Mouse (Mus musculus) thymus, adult 2 months (tissue): Measurements from ENCODE around the gene Hist1h2ac. TPM values are rescaled to one million over a fixed set of nuclear protein-coding genes. Genes with fewer than 3 reads are reported as not detected.
"Not testable (repeated sequence)": the region's sequence is repeated elsewhere in the genome, so short reads cannot be mapped to it uniquely, and the experiment has no call there.

Experiments
- DNase-seq: peaks from one replicate; pipeline ENCODE4 v3.0.0; 2021
- H3K27ac ChIP-seq: fragments of 200-500 bp; 2 replicates; pipeline ENCODE4 v1.5.1; 2012; ENCODE audit warnings: low read length, control low read depth; ENCODE audit not compliant: control insufficient read depth, insufficient read depth
- H3K27me3 ChIP-seq: fragments of 200-500 bp; 2 replicates; pipeline ENCODE4 v1.6.1; 2012; ENCODE audit warnings: mild to moderate bottlenecking, low read length, moderate library complexity, mixed read lengths; ENCODE audit not compliant: control insufficient read depth, insufficient read depth
- H3K36me3 ChIP-seq: fragments of 200-500 bp; 2 replicates; pipeline ENCODE4 v1.6.1; 2012; ENCODE audit warnings: mild to moderate bottlenecking, low read length, moderate library complexity; ENCODE audit not compliant: control insufficient read depth, insufficient read depth
- H3K4me1 ChIP-seq: fragments of 200-500 bp; replicated peaks from 2 replicates; pipeline ENCODE4 v1.6.1; 2012; ENCODE audit warnings: low read length; ENCODE audit not compliant: control insufficient read depth, insufficient read depth
- H3K4me3 ChIP-seq: fragments of 200-500 bp; 2 replicates; pipeline ENCODE4 v1.5.1; 2012; ENCODE audit warnings: mild to moderate bottlenecking, low read length, control low read depth, moderate library complexity; ENCODE audit not compliant: control insufficient read depth, insufficient read depth
- CTCF ChIP-seq: fragments of 200-500 bp; IDR thresholded peaks from 2 replicates; pipeline ENCODE4 v1.5.1; 2012; ENCODE audit warnings: mild to moderate bottlenecking, control low read depth, low read length, moderate library complexity, borderline replicate concordance; ENCODE audit not compliant: control insufficient read depth, poor library complexity, insufficient read depth; ENCODE audit errors: extremely low read depth
- POLR2A ChIP-seq: fragments of 200-500 bp; IDR thresholded peaks from 2 replicates; pipeline ENCODE4 v1.6.1; 2012; ENCODE audit warnings: mild to moderate bottlenecking, low read length, control low read depth, moderate library complexity; ENCODE audit not compliant: control insufficient read depth, poor library complexity, insufficient read depth; ENCODE audit errors: extremely low read depth
- WGBS: fragments of 180-500 bp; shearing (Covaris S2); methylation state at CpG from one replicate; pipeline ENCODE4 v1.1.7; 2018; 5-methylcytosine and 5-hydroxymethylcytosine counted together
- polyA plus RNA-seq: library from polyadenylated mRNA; depleted of rRNA; stranded (reverse); fragments of >200 nt; gene quantifications from 2 replicates; pipeline ENCODE4 v1.2.3, GENCODE M21; 2012

The Hist1h2ac gene
- polyA plus RNA-seq, 1 experiment, result 11.0 TPM

DNA sequence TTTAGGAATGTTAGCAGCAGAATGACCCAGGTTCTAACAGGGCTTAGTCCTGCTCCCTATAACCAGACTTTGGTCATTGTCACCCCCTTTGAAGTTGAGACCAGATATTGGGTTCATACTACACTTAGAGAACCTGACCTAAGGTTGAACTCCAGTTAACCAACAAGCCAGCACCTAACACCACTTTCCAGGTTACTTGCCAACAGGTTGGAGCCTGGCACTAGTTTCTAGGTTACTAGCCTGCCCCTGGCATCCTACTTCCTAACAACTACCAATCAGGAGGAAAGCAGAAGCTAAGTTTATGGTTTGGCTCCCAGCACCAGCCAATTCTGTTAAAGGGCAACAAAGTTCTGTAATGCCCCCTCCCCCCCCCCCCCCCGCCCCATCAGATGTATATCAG, 41.5 kb upstream of the Hist1h2ac start:
- H3K4me3 ChIP-seq, result no peak overlapping the region
- no peak for DNase-seq
- TF ChIP-seq POLR2A (no peak), CTCF (no peak)
- no peak overlapping the region for H3K27ac ChIP-seq
- WGBS, result 86% methylated on average over 1 of the region's 1 CpGs
- H3K36me3 ChIP-seq, result no peaks in the 10 kb centered on the region
- H3K27me3 ChIP-seq, result no peaks in the 10 kb centered on the region
- peaks cover 18% of the 10 kb centered on the region for H3K4me1 ChIP-seq

GRCm38 (mm10) chr13:23724239-23724638, 40.5 kb upstream of the Hist1h2ac start:
- H3K27ac ChIP-seq, result no peak overlapping the region
- no peak overlapping the region for H3K4me3 ChIP-seq
- DNase-seq, result no peak
- H3K27me3 ChIP-seq, result no peaks in the 10 kb centered on the region
- over 99% methylated on average over 4 of the region's 4 CpGs for WGBS
- H3K36me3 ChIP-seq, result no peaks in the 10 kb centered on the region
- TF ChIP-seq POLR2A (no peak), CTCF (no peak)
- H3K4me1 ChIP-seq, result peaks cover 10% of the 10 kb centered on the region

GRCm38 (mm10) chr13:23717593-23718245, 34.0 kb upstream of the Hist1h2ac start:
- not testable (repeated sequence) for DNase-seq, H3K36me3 ChIP-seq, H3K27ac ChIP-seq, H3K4me3 ChIP-seq, H3K27me3 ChIP-seq, H3K4me1 ChIP-seq
- 45% methylated on average over 2 of the region's 2 CpGs for WGBS

DNA sequence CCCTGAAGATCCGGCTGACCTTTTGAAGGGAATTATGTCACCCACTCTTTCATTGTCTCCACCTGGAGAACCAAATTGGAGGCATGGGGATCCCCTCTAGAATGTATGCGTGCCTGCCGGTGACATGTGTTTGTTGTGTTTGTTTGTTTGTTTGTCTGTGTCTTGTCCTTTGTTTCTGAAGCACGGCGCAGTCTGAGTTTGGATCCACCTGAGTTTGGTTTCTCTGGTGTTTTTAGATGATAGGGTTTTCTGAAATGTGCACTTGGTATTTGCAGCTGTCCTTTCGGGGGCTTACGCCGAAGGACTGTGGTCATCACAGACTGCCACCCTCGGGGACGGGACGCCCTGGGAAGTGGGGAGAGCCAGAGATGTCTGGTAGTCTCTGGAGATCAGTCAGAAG, 33.4 kb upstream of the Hist1h2ac start:
- no peak overlapping the region for H3K4me3 ChIP-seq
- H3K4me1 ChIP-seq, result no peaks in the 10 kb centered on the region; the same call in 1 of the 2 replicates
- H3K27me3 ChIP-seq, result no peaks in the 10 kb centered on the region
- DNase-seq, result no peak
- TF ChIP-seq POLR2A, result no peak
- no peak for TF ChIP-seq CTCF
- no peak overlapping the region for H3K27ac ChIP-seq
- WGBS, result 72% methylated on average over 11 of the region's 11 CpGs
- no peaks in the 10 kb centered on the region for H3K36me3 ChIP-seq

DNA sequence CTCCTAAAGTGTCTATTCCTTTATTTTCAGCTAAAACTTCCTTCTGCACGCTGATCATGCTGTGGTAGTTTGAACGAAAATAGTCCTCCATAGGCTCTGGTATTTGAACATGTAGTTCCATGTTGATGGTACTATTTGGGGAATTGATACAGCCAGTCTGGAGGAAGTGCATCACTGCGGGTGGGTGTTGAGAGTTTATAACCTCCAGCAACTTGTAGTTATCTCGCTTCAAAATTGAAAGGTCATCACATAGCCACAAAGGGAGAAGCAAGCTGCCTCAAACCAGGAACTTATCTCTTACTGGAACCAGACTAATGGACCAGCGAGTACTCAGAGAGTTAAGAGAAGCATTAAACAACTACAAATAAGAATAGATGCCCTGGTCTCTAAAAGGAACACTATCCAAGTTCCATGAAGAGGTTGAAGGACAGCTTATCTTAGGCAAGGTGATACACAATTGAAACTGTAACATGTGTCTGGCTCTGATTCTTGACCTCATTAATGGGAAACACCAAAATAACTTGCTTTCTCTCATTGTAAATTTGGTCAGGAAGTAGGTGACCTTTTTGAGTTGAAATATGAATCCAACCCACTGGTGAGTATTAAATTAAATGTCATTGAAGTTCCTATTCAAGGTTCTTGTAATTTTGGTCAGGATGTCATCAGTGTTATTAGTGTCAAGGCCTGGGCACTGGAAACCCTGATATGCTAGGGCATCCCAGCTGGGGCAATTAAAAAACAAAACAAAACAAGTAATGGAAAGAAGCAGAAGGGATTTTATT, 32.7 kb upstream of the Hist1h2ac start:
- H3K4me1 ChIP-seq, result no peaks in the 10 kb centered on the region; the same call in 1 of the 2 replicates
- H3K4me3 ChIP-seq, result no peak overlapping the region
- no peak overlapping the region for H3K27ac ChIP-seq
- no peaks in the 10 kb centered on the region for H3K27me3 ChIP-seq
- no peak for TF ChIP-seq POLR2A
- no peak for TF ChIP-seq CTCF
- whole genome bisulfite sequencing, result 66% methylated on average over 5 of the region's 5 CpGs
- DNase-seq, result no peak
- H3K36me3 ChIP-seq, result no peaks in the 10 kb centered on the region

DNA sequence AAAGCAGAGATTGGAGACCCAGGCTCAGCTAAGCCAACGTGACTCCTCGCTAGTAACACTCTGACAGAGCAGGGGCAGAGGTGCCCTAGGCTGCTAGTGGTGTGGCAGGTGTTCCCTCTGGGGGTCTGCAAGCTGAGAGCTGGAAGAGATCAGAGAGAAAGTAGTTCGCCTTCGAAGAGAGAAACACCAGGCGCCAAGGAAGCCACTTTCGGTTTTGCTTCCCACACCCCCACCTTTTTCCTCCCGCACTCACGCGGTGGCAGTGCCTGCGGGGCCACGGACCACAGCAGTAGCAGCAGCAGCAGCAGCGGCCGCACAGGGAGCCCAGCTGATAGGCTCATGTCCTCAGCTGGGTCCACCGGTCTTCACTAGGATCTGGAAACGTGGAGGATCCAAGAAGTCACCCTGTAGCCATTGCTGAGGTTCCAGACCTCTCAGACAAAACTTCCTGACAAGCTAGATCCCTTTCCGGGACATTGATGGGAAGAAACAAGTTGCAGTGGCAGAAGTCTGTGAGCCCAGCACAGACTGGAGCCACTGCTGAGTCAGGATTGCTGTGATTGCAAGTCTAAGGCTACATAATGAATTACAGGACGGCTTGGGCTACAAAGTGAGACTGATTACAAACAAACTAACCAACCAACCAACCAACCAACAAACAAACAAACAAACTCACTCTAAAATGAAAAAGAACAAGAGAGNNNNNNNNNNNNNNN, 26.8 kb upstream of the Hist1h2ac start, which contains the start of gene Hfe:
Hfe (minus strand) TSS at position 481 of the 716 bp plus-strand sequence.
- TF ChIP-seq POLR2A, result peak; percentile 50; the same call in 1 of the 2 replicates
- TF ChIP-seq CTCF, result no peak
- WGBS, result 4% methylated on average over 17 of the region's 17 CpGs
- Histone ChIP-seq H3K4me1 (peaks cover 8% of the 10 kb centered on the region), H3K27me3 (no peaks in the 10 kb centered on the region), H3K36me3 (no peaks in the 10 kb centered on the region), H3K27ac (peak within 1 kb of the TSS; percentile 74), H3K4me3 (peak within 1 kb of the TSS; percentile 56)
- peak; percentile 74 for DNase-seq
